15 mouse cellular contexts compared by ENCODE assay signal in genomic region chr5:106460001-106460511, GRCm38 (mm10). TPM values are rescaled to one million over a fixed set of nuclear protein-coding genes. Genes with fewer than 3 reads are reported as not detected.
A peak's percentile ranks its signal among the peaks of the same experiment; 100 is the strongest.
DNase-seq lines count a peak whose midpoint lies in the region; ATAC-seq lines count a peak whose summit lies in the region.
"Had no signal": no experiment of that assay in that cellular context is flagged by ENCODE, and none has a peak within 500 bp of the region (broad histone marks: within the 10 kb centered on the region; RNA-seq: fewer than 3 reads in every experiment).

No protein-coding gene starts in this region.

- peaks cover 25% of the 10 kb centered on the region for H3K4me1 ChIP-seq in embryonic facial prominence, embryonic 10.5 days
- H3K4me1 ChIP-seq in midbrain, embryonic 13.5 days (replicated peaks): peaks cover 50% of the 10 kb centered on the region

- H3K4me3 ChIP-seq in embryonic facial prominence, embryonic 10.5 days: no peak overlapping the region
- H3K4me3 ChIP-seq in midbrain, embryonic 13.5 days (replicated peaks): peak overlapping the region; percentile 61

- under 1% methylated on average over 22 of the region's 22 CpGs for WGBS in embryonic facial prominence, embryonic 10.5 days
- WGBS in midbrain, embryonic 13.5 days: under 1% methylated on average over 22 of the region's 22 CpGs

- H3K9me3 ChIP-seq in embryonic facial prominence, embryonic 10.5 days: no peaks in the 10 kb centered on the region
- H3K9me3 ChIP-seq in midbrain, embryonic 13.5 days: no peaks in the 10 kb centered on the region
- H3K9me3 ChIP-seq: heart, embryonic 13.5 days; limb, embryonic 15.5 days had no signal

- H3K27me3 ChIP-seq in embryonic facial prominence, embryonic 10.5 days (replicated peaks; ENCODE audit: low read depth, poor library complexity, severe bottlenecking): peaks cover 100% of the 10 kb centered on the region
- H3K27me3 ChIP-seq in midbrain, embryonic 13.5 days: peaks cover 82% of the 10 kb centered on the region

- H3K9ac ChIP-seq in midbrain, embryonic 13.5 days (replicated peaks): peak overlapping the region; percentile 44
- H3K9ac ChIP-seq: heart, embryonic 13.5 days; limb, embryonic 15.5 days had no signal

- no peak overlapping the region for H3K27ac ChIP-seq in embryonic facial prominence, embryonic 10.5 days (replicated peaks)
- peak overlapping the region; percentile 81 for H3K27ac ChIP-seq in midbrain, embryonic 13.5 days
- H3K27ac ChIP-seq: heart, embryonic 13.5 days; limb, embryonic 15.5 days had no signal

- peak overlapping the region; percentile 73 for H3K4me2 ChIP-seq in midbrain, embryonic 13.5 days (replicated peaks)
- H3K4me2 ChIP-seq: heart, embryonic 13.5 days had no signal

- intact Hi-C loops in left cerebral cortex, postnatal 36 days (cut with DNase I): loop anchor here (10.0 kb wide), 2 partner anchors 185 to 345 kb away; no protein-coding TSS in a partner anchor

- no peaks in the 10 kb centered on the region for H3K36me3 ChIP-seq in embryonic facial prominence, embryonic 10.5 days (replicated peaks)
- H3K36me3 ChIP-seq in midbrain, embryonic 13.5 days: no peaks in the 10 kb centered on the region
- H3K36me3 ChIP-seq: heart, embryonic 13.5 days; limb, embryonic 15.5 days had no signal

- DNase-seq in embryo, embryonic 10.5 days (ENCODE audit: low spot score): peak; percentile 39
- no peak for DNase-seq in embryo, embryonic 10 days (ENCODE audit: low spot score)
- DNase-seq in ZHBTc4 (ENCODE audit: low read depth, low spot score): peak; percentile 47
- DNase-seq in embryonic facial prominence, embryonic 10.5 days (ENCODE audit: low spot score): peak; percentile 56
- DNase-seq in gastrocnemius, postnatal 4 days (ENCODE audit: low spot score in 2 of 2): no peak
- no peak for DNase-seq in left cerebral cortex, postnatal 36 days (ENCODE audit: low spot score in 2 of 2)
- no peak for DNase-seq in frontal cortex, postnatal 10 days (ENCODE audit: low spot score in 2 of 2)
- DNase-seq: adrenal gland, adult 2 months; kidney, adult 2 months had no signal

- ATAC-seq in midbrain, embryonic 13.5 days: no peak

RNA-seq across cellular contexts. Expression of gene Barhl2, which starts 2.1 kb away (rescaled TPM):
- polyA plus RNA-seq in embryonic facial prominence, embryonic 10.5 days (2016; fragmentation: Nextera tagmentation; extraction: Ambion mirVana): 0.13 and 0.14 TPM in 2 replicates
- polyA plus RNA-seq in midbrain, embryonic 13.5 days (2015; fragmentation: Nextera tagmentation; extraction: Ambion mirVana): 12.9 and 14.4 TPM in 2 replicates
- not detected for total RNA-seq in gastrocnemius, postnatal 4 days (2021)
- total RNA-seq in left cerebral cortex, postnatal 36 days (2021): 1 to 10 TPM in 1 of 2 experiments, under 1 TPM in 1; 0.62 to 1.2 TPM
- total RNA-seq: adrenal gland, adult 2 months; common myeloid progenitor, adult 5-6 weeks had no signal
- polyA plus RNA-seq: adrenal gland, adult 2 months; heart, embryonic 13.5 days; kidney, adult 2 months; limb, embryonic 15.5 days; small intestine, adult 2 months; thymus, postnatal 0 days had no signal

Comparison
In these comparisons a context has a peak if more than half of its experiments do, and no peak if none do; other contexts are left out.
1. DNase-seq: peak in embryo, embryonic 10.5 days (single experiment), ZHBTc4 (single experiment) and embryonic facial prominence, embryonic 10.5 days (single experiment); none in embryo, embryonic 10 days (single experiment), gastrocnemius, postnatal 4 days (0 of 2), left cerebral cortex, postnatal 36 days (0 of 2) and frontal cortex, postnatal 10 days (0 of 2).